Mouse (Mus musculus) right cerebral cortex, adult 18-20 months (tissue): ENCODE measurements at regions not wholly inside any gene's neighbourhood (a gene's known extent, or its start where the extent isn't known, plus 50 kb on each side); places are given as distances from the start of the nearest gene placed in this dataset.
A peak's percentile ranks its signal among the peaks of the same experiment; 100 is the strongest.

ENCODE experiments used
- DNase-seq: peaks from one replicate; pipeline ENCODE4 v3.0.0; 2022; ENCODE audit warnings: mixed read lengths

DNA sequence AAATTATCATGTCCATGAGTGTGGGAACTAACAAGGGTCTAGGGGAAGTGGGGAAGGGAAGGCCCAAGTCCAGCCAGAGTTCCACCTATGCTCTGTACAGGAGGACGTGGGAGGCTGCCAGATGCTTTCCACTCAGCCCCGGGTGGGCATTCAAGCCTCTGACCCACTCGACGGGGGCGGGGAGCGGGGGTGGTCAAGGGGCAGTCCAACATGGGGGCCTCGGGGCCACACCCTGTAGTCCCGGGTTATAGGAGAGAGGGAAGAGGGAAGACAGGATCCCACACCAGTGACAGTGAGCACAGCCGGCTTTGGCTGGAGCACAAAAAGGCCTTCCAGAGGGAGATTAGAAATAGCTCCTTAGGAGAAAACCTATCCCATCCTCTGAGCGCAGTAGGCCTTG, 283.1 kb upstream of the Ddi1 start:
- DNase-seq, result no peak

DNA sequence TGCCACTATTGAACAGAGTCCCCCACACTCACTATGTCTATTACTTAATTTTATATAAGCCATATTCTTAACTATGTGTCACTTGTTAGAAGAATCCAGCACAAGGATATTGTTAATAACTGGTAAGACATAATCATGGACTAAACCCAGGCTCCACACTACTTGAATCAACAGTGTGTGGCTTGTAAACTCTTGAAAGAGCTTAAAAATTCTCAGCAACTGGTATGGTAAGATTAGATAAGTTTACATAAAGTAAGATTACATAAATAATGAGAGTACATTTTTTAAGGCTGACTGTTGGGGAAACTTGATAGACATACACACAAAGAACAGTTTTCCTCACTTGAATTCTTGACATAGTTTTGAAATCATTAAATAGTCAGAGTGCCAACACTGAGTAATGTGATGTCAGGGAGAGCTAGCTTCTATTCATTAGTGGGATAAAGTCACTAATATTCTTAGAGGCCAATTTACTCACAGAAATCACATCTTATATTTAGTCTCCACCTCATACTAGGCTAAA, 270.6 kb upstream of the Ddi1 start:
- DNase-seq, result no peak

- DNase-seq, result no peak
Measured at GRCm38 (mm10) chr9:6528836-6529235, 259.2 kb upstream of the Ddi1 start.

DNA sequence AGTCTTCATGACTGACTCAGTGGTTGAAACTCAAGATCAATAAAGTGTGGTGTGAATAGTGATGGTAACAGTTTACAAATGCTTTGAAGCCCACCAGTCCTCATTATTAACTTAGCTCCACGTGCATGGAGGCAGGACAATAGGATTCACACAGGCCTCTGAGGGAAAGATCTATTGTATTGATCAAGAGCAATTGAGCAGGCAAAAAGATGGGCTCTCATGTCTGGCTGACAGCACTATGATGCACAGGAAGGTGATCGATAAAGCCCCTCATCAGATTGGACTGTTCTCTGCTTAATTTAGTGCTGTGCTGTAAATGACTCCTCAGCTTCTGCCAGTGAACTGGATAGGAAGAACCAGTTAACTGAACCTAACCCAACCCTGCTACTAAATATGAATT, 247.5 kb upstream of the Ddi1 start:
- no peak for DNase-seq

- no peak for DNase-seq
Measured at GRCm38 (mm10) chr9:6497786-6498185, 228.1 kb upstream of the Ddi1 start.

DNA sequence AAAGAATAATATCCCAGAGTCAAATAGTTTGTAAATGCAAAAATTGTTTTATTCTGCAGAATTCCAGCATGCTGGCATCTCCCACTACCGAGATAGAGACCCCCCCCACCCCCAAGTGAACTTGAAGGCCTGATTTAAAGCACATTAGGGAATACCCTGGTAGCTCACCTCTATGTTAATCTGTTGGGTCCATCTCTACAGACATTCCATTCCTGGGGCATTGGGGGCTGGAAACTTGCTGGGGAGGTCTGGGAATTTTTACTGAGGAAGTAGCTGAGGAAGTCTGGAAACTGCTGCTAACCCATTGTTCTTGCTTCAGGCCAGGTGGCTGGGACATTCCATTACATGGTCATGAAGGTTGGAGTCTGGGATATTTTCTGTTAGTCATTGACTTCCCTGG, 210.8 kb upstream of the Ddi1 start:
- DNase-seq, result no peak

GRCm38 (mm10) chr9:6454542-6454941, 184.9 kb upstream of the Ddi1 start:
- DNase-seq, result no peak

GRCm38 (mm10) chr9:6435236-6435635, 165.6 kb upstream of the Ddi1 start:
- no peak for DNase-seq

- peak; percentile 20 for DNase-seq
Measured at GRCm38 (mm10) chr9:6433813-6434456, 164.3 kb upstream of the Ddi1 start.

DNA sequence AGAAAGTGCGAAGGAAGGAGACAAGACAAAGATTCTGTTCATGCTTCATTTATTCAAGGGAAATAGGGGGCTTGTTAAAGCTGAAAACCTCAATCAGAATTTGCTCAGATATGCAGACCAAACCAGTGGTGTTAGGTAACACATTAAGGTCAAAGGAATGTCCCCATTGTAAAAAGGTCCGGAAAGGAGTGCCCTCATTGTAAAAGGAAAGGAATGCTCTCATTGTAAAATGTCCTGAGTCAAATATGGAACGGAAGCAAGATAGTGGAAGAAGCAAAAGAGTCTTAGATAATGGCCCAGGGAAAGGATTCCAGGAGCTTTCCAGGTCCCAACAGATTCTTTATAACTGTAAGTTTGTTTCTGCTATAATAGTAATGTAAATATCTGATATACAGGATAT, 161.2 kb upstream of the Ddi1 start:
- no peak for DNase-seq

DNA sequence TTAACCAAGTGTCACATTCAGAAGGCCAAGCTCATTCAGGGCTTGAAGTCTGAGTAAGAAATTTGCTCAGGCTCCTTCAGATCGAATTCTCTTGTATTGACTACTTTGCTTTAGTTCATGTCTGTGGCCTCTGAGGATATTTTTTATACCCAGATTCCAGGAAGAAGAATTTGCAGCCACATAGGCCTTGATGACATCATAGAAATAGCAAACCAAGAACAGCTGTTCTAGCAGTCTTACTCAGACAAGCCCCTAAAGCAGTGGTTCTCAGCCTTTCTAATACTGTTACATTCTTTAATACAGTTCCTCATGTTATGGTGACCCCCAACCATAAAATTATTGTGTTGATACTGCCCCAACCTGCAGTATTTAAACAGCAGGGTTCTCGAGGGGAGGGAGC, 160.8 kb upstream of the Ddi1 start:
- no peak for DNase-seq
